8 mouse cellular contexts compared by ENCODE assay signal in the genomic region with DNA sequence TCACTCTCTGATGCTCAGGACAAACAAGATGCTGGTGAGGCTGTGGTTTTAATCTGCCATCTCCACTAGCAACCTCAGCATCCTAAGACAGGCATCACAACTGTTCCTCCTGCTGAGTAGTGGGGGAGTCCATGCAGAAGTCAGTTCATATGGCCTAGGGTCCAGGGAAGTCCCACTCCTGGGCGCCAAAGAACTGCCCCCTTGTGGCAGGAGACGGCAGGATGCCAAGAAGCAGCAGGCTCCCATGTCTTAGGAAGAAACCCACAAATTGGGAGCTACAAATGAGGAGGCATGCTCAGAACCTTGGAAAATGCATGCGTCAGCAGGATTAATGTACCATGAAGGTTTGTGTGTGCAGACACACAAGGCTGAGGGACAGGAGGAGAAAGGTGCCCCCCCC. TPM values are rescaled to one million over a fixed set of nuclear protein-coding genes. Genes with fewer than 3 reads are reported as not detected.
A peak's percentile ranks its signal among the peaks of the same experiment; 100 is the strongest.
DNase-seq lines count a peak whose midpoint lies in the region; ATAC-seq and TF ChIP-seq lines count a peak whose summit lies in the region.
"Had no signal": no experiment of that assay in that cellular context is flagged by ENCODE, and none has a peak within 500 bp of the region (broad histone marks: within the 10 kb centered on the region; RNA-seq: fewer than 3 reads in every experiment).

No protein-coding gene starts in this region.

- ATAC-seq in forebrain, postnatal 0 days = no peak

- no peak overlapping the region for H3K9ac ChIP-seq in forebrain, postnatal 0 days

- H3K9me3 ChIP-seq in forebrain, postnatal 0 days (ENCODE audit: low read length) = no peaks in the 10 kb centered on the region

- TF ChIP-seq CTCF in forebrain, postnatal 0 days (IDR thresholded peaks at IDR 0.05; ENCODE audit: low read depth) = peak; percentile 27; the same call in 1 of the 2 replicates
- TF ChIP-seq CTCF in olfactory bulb, adult 2 months (IDR thresholded peaks at IDR 0.05; ENCODE audit: insufficient read depth, low read depth, low read length) = no peak

- no peak overlapping the region for H3K4me3 ChIP-seq in forebrain, postnatal 0 days (ENCODE audit: low read depth, low read length)
- no peak overlapping the region for H3K4me3 ChIP-seq in olfactory bulb, adult 2 months (ENCODE audit: insufficient read depth, low read depth, low read length)

- DNase-seq in left cerebral cortex, postnatal 4 days = peak; percentile 40
- no peak for DNase-seq in left cerebral cortex, adult 18-20 months (ENCODE audit: low spot score in 2 of 2)
- peak; percentile 36 for DNase-seq in WW6 (ENCODE audit: low read depth, low spot score)
- DNase-seq in forebrain, postnatal 0 days = peak; percentile 5
- DNase-seq in urinary bladder, adult 2 months (ENCODE audit: low spot score) = no peak
- DNase-seq in cerebellum, adult 9-10 months = no peak

- no peak for TF ChIP-seq POLR2A in olfactory bulb, adult 2 months (IDR thresholded peaks at IDR 0.05; ENCODE audit: insufficient read depth, low read depth, low read length)

- H3K27me3 ChIP-seq in forebrain, postnatal 0 days (ENCODE audit: insufficient read depth, low read length) = no peaks in the 10 kb centered on the region

- H3K4me1 ChIP-seq in forebrain, postnatal 0 days (ENCODE audit: insufficient read depth) = no peaks in the 10 kb centered on the region
- H3K4me1 ChIP-seq in olfactory bulb, adult 2 months (ENCODE audit: control insufficient read depth, insufficient read depth, low read length) = peaks cover 16% of the 10 kb centered on the region

- intact Hi-C loops in left cerebral cortex, postnatal 4 days (cut with DNase I) = no loop called here

- H3K36me3 ChIP-seq in forebrain, postnatal 0 days (ENCODE audit: insufficient read depth) = no peaks in the 10 kb centered on the region

- no peak overlapping the region for H3K27ac ChIP-seq in forebrain, postnatal 0 days (ENCODE audit: low read depth, low read length)
- H3K27ac ChIP-seq in olfactory bulb, adult 2 months (ENCODE audit: insufficient read depth, low read depth, low read length) = peak overlapping the region; percentile 10; the same call in 1 of the 2 replicates

- no peak overlapping the region for H3K4me2 ChIP-seq in forebrain, postnatal 0 days (ENCODE audit: low read depth)

- 16% methylated on average over 3 of the region's 3 CpGs for WGBS in forebrain, postnatal 0 days
- WGBS in olfactory bulb, adult 2 months = 29% methylated on average over 3 of the region's 3 CpGs

RNA-seq across cellular contexts. Expression of a gene that starts 8.8 kb away (rescaled TPM):
- not detected for total RNA-seq in left cerebral cortex, postnatal 4 days (2021)
- total RNA-seq in left cerebral cortex, adult 18-20 months (2021) = not detected
- not detected in 2 replicates for total RNA-seq in forebrain, postnatal 0 days (2014; rRNA removed)
- 0.12 TPM in 1 of 2 replicates, not detected in the other for polyA plus RNA-seq in forebrain, postnatal 0 days (2015; fragmentation: Nextera tagmentation; extraction: Ambion mirVana)
- not detected in 2 replicates for polyA plus RNA-seq in olfactory bulb, adult 2 months (2012; ENCODE audit: insufficient read depth, insufficient read length, low replicate concordance, missing spikeins)
- 0.06 and 0.24 TPM in 2 replicates for polyA plus RNA-seq in urinary bladder, adult 2 months (2012; rRNA removed)
- polyA plus RNA-seq: heart, embryonic 16.5 days had no signal

RNA-seq across cellular contexts. Expression of a gene that starts 59.9 kb away (rescaled TPM):
- 1 to 10 TPM; 3.4 to 4.3 TPM for total RNA-seq in left cerebral cortex, postnatal 4 days (2021)
- total RNA-seq in left cerebral cortex, adult 18-20 months (2021) = 10 to 100 TPM; 11.9 to 17.2 TPM
- 1.9 and 5.6 TPM in 2 replicates for total RNA-seq in forebrain, postnatal 0 days (2014; rRNA removed)
- polyA plus RNA-seq in forebrain, postnatal 0 days (2015; fragmentation: Nextera tagmentation; extraction: Ambion mirVana) = 2.1 and 2.6 TPM in 2 replicates
- not detected in 2 replicates for polyA plus RNA-seq in olfactory bulb, adult 2 months (2012; ENCODE audit: insufficient read depth, insufficient read length, low replicate concordance, missing spikeins)
- polyA plus RNA-seq in urinary bladder, adult 2 months (2012; rRNA removed) = 11.6 and 11.7 TPM in 2 replicates

Comparison
In these comparisons a context has a peak if more than half of its experiments do, and no peak if none do; other contexts are left out.
1. DNase-seq: peak in left cerebral cortex, postnatal 4 days (single experiment), WW6 (single experiment) and forebrain, postnatal 0 days (single experiment); none in left cerebral cortex, adult 18-20 months (0 of 2), urinary bladder, adult 2 months (single experiment) and cerebellum, adult 9-10 months (single experiment).